Mouse (Mus musculus) embryonic facial prominence, embryonic 11.5 days (tissue): Measurements from ENCODE around the gene Dcaf8. TPM values are rescaled to one million over a fixed set of nuclear protein-coding genes. Genes with fewer than 3 reads are reported as not detected.

Source experiments
- ATAC-seq: fragments of 200-750 bp; cut with Nextera tagmentation; replicated peaks from 2 replicates; pipeline ENCODE4 v1.8.0; 2017; ENCODE audit warnings: low read depth; ENCODE audit not compliant: insufficient number of reproducible peaks, low FRiP score, low TSS enrichment
- DNase-seq: peaks from one replicate; pipeline ENCODE4 v3.0.0-alpha.2; 2015; ENCODE audit warnings: low spot score
- H3K27ac ChIP-seq: fragments of 300-500 bp; sonication (generic); replicated peaks from 2 replicates; pipeline ENCODE4 v1.5.1; 2014; ENCODE audit warnings: mild to moderate bottlenecking, low read depth, low read length, control low read depth
- H3K27me3 ChIP-seq: fragments of 300-500 bp; sonication (generic); 2 replicates; pipeline ENCODE4 v1.6.1; 2014; ENCODE audit warnings: mild to moderate bottlenecking, low read length, moderate library complexity, mixed read lengths; ENCODE audit not compliant: control insufficient read depth, insufficient read depth
- H3K36me3 ChIP-seq: fragments of 300-500 bp; sonication (generic); replicated peaks from 2 replicates; pipeline ENCODE4 v1.6.1; 2014; ENCODE audit warnings: low read depth, mild to moderate bottlenecking, low read length, moderate library complexity, mixed read lengths; ENCODE audit not compliant: control insufficient read depth, insufficient read depth
- H3K4me1 ChIP-seq: fragments of 300-500 bp; sonication (generic); 2 replicates; pipeline ENCODE4 v1.6.1; 2014; ENCODE audit warnings: low read length, mixed read lengths; ENCODE audit not compliant: control insufficient read depth, insufficient read depth
- H3K4me2 ChIP-seq: fragments of 300-500 bp; sonication (generic); 2 replicates; pipeline ENCODE4 v1.6.1; 2014; ENCODE audit warnings: low read depth, mild to moderate bottlenecking, control low read depth, low read length, moderate library complexity
- H3K4me3 ChIP-seq: fragments of 300-500 bp; sonication (generic); 2 replicates; pipeline ENCODE4 v1.5.1; 2014; ENCODE audit warnings: low read depth, low read length, control low read depth
- H3K9ac ChIP-seq: fragments of 300-500 bp; sonication (generic); replicated peaks from 2 replicates; pipeline ENCODE4 v1.6.1; 2014; ENCODE audit warnings: mild to moderate bottlenecking, control low read depth, low read length
- H3K9me3 ChIP-seq: fragments of 300-500 bp; sonication (generic); replicated peaks from 2 replicates; pipeline ENCODE4 v1.6.1; 2016; ENCODE audit warnings: mild to moderate bottlenecking, low read length, inconsistent platforms, mixed read lengths; ENCODE audit not compliant: control insufficient read depth
- WGBS: fragments of 180-500 bp; shearing (Covaris S2); extraction: QIAGEN DNeasy Blood & Tissue Kit; methylation state at CpG from one replicate; pipeline ENCODE4 v1.1.7; 2014; 5-methylcytosine and 5-hydroxymethylcytosine counted together
- polyA plus RNA-seq: library from polyadenylated mRNA; unstranded; fragments of >200 nt; fragmentation: Nextera tagmentation; extraction: Ambion mirVana; gene quantifications from 2 replicates; pipeline ENCODE4 v1.2.1, GENCODE M21; 2014

The Dcaf8 gene
- polyA plus RNA-seq, 1 experiment from 2014 or later, result 103 TPM

GRCm38 (mm10) chr1:172122671-172123070 lies 25.2 kb upstream of the Dcaf8 start:
- Histone ChIP-seq H3K27me3 (no peaks in the 10 kb centered on the region), H3K9ac (no peak overlapping the region), H3K4me3 (no peak overlapping the region), H3K9me3 (no peaks in the 10 kb centered on the region), H3K27ac (no peak overlapping the region), H3K4me2 (no peak overlapping the region), H3K4me1 (no peaks in the 10 kb centered on the region; the same call in 1 of the 2 replicates), H3K36me3 (peaks cover 17% of the 10 kb centered on the region)
- 80% methylated on average over 2 of the region's 2 CpGs for WGBS
- ATAC-seq, result no peak
- DNase-seq, result no peak

- H3K4me2 ChIP-seq, result no peak overlapping the region
- H3K4me3 ChIP-seq, result no peak overlapping the region
- ATAC-seq (no peak), DNase-seq (no peak)
- no peaks in the 10 kb centered on the region for H3K9me3 ChIP-seq
- no peaks in the 10 kb centered on the region; the same call in 1 of the 2 replicates for H3K4me1 ChIP-seq
- H3K27ac ChIP-seq, result no peak overlapping the region
- 79% methylated on average over 6 of the region's 6 CpGs for WGBS
- H3K36me3 ChIP-seq, result peaks cover 12% of the 10 kb centered on the region
- no peak overlapping the region for H3K9ac ChIP-seq
- no peaks in the 10 kb centered on the region for H3K27me3 ChIP-seq
Observed at GRCm38 (mm10) chr1:172124572-172124971, 23.3 kb upstream of the Dcaf8 start.

GRCm38 (mm10) chr1:172126376-172127347 lies 21.2 kb upstream of the Dcaf8 start, which contains the start of gene Pex19:
Gene Pex19, plus strand, starts transcription at chr1:172126755.
- peak within 1 kb of the TSS; percentile 58 for H3K4me2 ChIP-seq
- whole genome bisulfite sequencing, result under 1% methylated on average over 42 of the region's 42 CpGs
- H3K4me3 ChIP-seq, result peak within 1 kb of the TSS; percentile 64
- H3K27me3 ChIP-seq, result no peaks in the 10 kb centered on the region
- peak within 1 kb of the TSS; percentile 78 for H3K9ac ChIP-seq
- H3K36me3 ChIP-seq, result peaks cover 8% of the 10 kb centered on the region
- peak; percentile 96 for DNase-seq
- ATAC-seq, result peak; percentile 91
- H3K4me1 ChIP-seq, result no peaks in the 10 kb centered on the region; the same call in 1 of the 2 replicates
- no peaks in the 10 kb centered on the region for H3K9me3 ChIP-seq
- H3K27ac ChIP-seq, result no peak within 1 kb of the TSS

GRCm38 (mm10) chr1:172127487-172127886 lies 20.4 kb upstream of the Dcaf8 start:
- H3K4me3 ChIP-seq, result peak overlapping the region; percentile 64
- no peaks in the 10 kb centered on the region; the same call in 1 of the 2 replicates for H3K4me1 ChIP-seq
- DNase-seq (no peak), ATAC-seq (no peak)
- H3K36me3 ChIP-seq, result peaks cover 7% of the 10 kb centered on the region
- H3K27ac ChIP-seq, result no peak overlapping the region
- no peaks in the 10 kb centered on the region for H3K27me3 ChIP-seq
- H3K9ac ChIP-seq, result peak overlapping the region; percentile 78
- peak overlapping the region; percentile 58 for H3K4me2 ChIP-seq
- H3K9me3 ChIP-seq, result no peaks in the 10 kb centered on the region
- WGBS, result 46% methylated on average over 5 of the region's 5 CpGs

GRCm38 (mm10) chr1:172128563-172128962 lies 19.3 kb upstream of the Dcaf8 start:
- DNase-seq, result no peak
- no peak overlapping the region for H3K9ac ChIP-seq
- no peak overlapping the region for H3K4me3 ChIP-seq
- H3K36me3 ChIP-seq, result peaks cover 12% of the 10 kb centered on the region
- H3K27me3 ChIP-seq, result no peaks in the 10 kb centered on the region
- H3K4me1 ChIP-seq, result no peaks in the 10 kb centered on the region; the same call in 1 of the 2 replicates
- no peak overlapping the region for H3K27ac ChIP-seq
- H3K9me3 ChIP-seq, result no peaks in the 10 kb centered on the region
- H3K4me2 ChIP-seq, result no peak overlapping the region
- no peak for ATAC-seq
- 92% methylated on average over 15 of the region's 15 CpGs for WGBS

- Histone ChIP-seq H3K27me3 (no peaks in the 10 kb centered on the region), H3K36me3 (peaks cover 12% of the 10 kb centered on the region), H3K4me3 (no peak overlapping the region), H3K9ac (no peak overlapping the region), H3K4me1 (no peaks in the 10 kb centered on the region; the same call in 1 of the 2 replicates), H3K4me2 (no peak overlapping the region), H3K27ac (no peak overlapping the region), H3K9me3 (no peaks in the 10 kb centered on the region)
- ATAC-seq, result no peak
- WGBS, result 68% methylated on average over 2 of the region's 2 CpGs
- DNase-seq, result peak; percentile 31
Observed at GRCm38 (mm10) chr1:172129108-172129507, 18.8 kb upstream of the Dcaf8 start.

- Histone ChIP-seq H3K9ac (no peak overlapping the region), H3K4me3 (no peak overlapping the region), H3K4me1 (no peaks in the 10 kb centered on the region; the same call in 1 of the 2 replicates), H3K4me2 (no peak overlapping the region), H3K27ac (no peak overlapping the region), H3K9me3 (no peaks in the 10 kb centered on the region), H3K36me3 (peaks cover 12% of the 10 kb centered on the region), H3K27me3 (no peaks in the 10 kb centered on the region)
- WGBS, result 96% methylated on average over 5 of the region's 5 CpGs
- ATAC-seq (no peak), DNase-seq (no peak)
Observed at GRCm38 (mm10) chr1:172129780-172130179, 18.1 kb upstream of the Dcaf8 start.

- Histone ChIP-seq H3K4me1 (no peaks in the 10 kb centered on the region; the same call in 1 of the 2 replicates), H3K9me3 (no peaks in the 10 kb centered on the region), H3K36me3 (peaks cover 12% of the 10 kb centered on the region), H3K27me3 (no peaks in the 10 kb centered on the region), H3K4me3 (no peak overlapping the region), H3K27ac (no peak overlapping the region), H3K9ac (no peak overlapping the region), H3K4me2 (no peak overlapping the region)
- peak; percentile 26 for DNase-seq
- 75% methylated on average over 7 of the region's 7 CpGs for WGBS
- no peak for ATAC-seq
Observed at GRCm38 (mm10) chr1:172132319-172132718, 15.6 kb upstream of the Dcaf8 start.
